Mouse (Mus musculus): ENCODE measurements at regions not wholly inside any gene's neighbourhood (a gene's known extent, or its start where the extent isn't known, plus 50 kb on each side); places are given as distances from the start of the nearest gene placed in this dataset.
A peak's percentile ranks its signal among the peaks of the same experiment; 100 is the strongest.

GRCm38 (mm10) chr12:39577610-39578009, 460.2 kb downstream of the Arl4a start:
- no peak for DNase-seq

GRCm38 (mm10) chr12:39572802-39573201, 465.0 kb downstream of the Arl4a start:
- DNase-seq = no peak

- DNase-seq = no peak
These were observed 465.7 kb downstream of the Arl4a start for GRCm38 (mm10) chr12:39572147-39572546.

- peak; percentile 2 to 10 for DNase-seq
These were observed 476.9 kb downstream of the Arl4a start for GRCm38 (mm10) chr12:39560734-39561446.

GRCm38 (mm10) chr12:39558491-39558890, 479.3 kb downstream of the Arl4a start:
- no peak for DNase-seq

GRCm38 (mm10) chr12:39536326-39536725, 501.5 kb downstream of the Arl4a start:
- no peak for DNase-seq

- no peak for DNase-seq
These were observed 509.7 kb downstream of the Arl4a start for GRCm38 (mm10) chr12:39528121-39528520.

- no peak for DNase-seq
These were observed 510.6 kb downstream of the Arl4a start for GRCm38 (mm10) chr12:39527216-39527600.

- no peak for DNase-seq
These were observed 511.1 kb downstream of the Arl4a start for GRCm38 (mm10) chr12:39526535-39527215.

- no peak for DNase-seq
These were observed 522.1 kb downstream of the Arl4a start for GRCm38 (mm10) chr12:39515690-39516089.

GRCm38 (mm10) chr12:39510855-39511254, 527.0 kb downstream of the Arl4a start:
- no peak for DNase-seq

GRCm38 (mm10) chr12:39510073-39510812, 527.6 kb downstream of the Arl4a start:
- peak; percentile 64 to 68 for DNase-seq

GRCm38 (mm10) chr12:39496203-39496602, 541.6 kb downstream of the Arl4a start:
- DNase-seq = peak; percentile 34 to 47

GRCm38 (mm10) chr12:39493578-39494218, 544.1 kb downstream of the Arl4a start:
- no peak for DNase-seq

GRCm38 (mm10) chr12:39493114-39493513, 544.7 kb downstream of the Arl4a start:
- no peak for DNase-seq

GRCm38 (mm10) chr12:39472984-39473383, 564.8 kb downstream of the Arl4a start:
- no peak for DNase-seq
